Mouse (Mus musculus): ENCODE results near the gene Calr4.

Calr4 gene

GRCm38 (mm10) chr4:109273586-109274240, 39.4 kb downstream of the Calr4 start:
- Histone ChIP-seq H3K4me3 (replicated peaks; ENCODE audit: low read length) (no peak overlapping the region), H3K4me1 (replicated peaks; ENCODE audit: low read depth, low read length) (no peaks in the 10 kb centered on the region), H3K36me3 (ENCODE audit: insufficient read depth, low read length) (no peaks in the 10 kb centered on the region), H3K9me3 (ENCODE audit: low read length) (peaks cover 17% of the 10 kb centered on the region), H3K27me3 (ENCODE audit: insufficient read depth, low read length) (no peaks in the 10 kb centered on the region)
- no peak for TF ChIP-seq CTCF (conservative IDR thresholded peaks at IDR 0.05; ENCODE audit: low read length)
- no peak for TF ChIP-seq POU5F1 (IDR thresholded peaks at IDR 0.05; ENCODE audit: borderline replicate concordance, low read length)
- no peak for TF ChIP-seq NANOG (IDR thresholded peaks at IDR 0.05; ENCODE audit: borderline replicate concordance, low read length)

GRCm38 (mm10) chr4:109279689-109280458, 45.6 kb downstream of the Calr4 start, which contains the start of gene Eps15:
Gene Eps15, plus strand, starts transcription at chr4:109280268.
- Histone ChIP-seq H3K36me3 (ENCODE audit: insufficient read depth, low read length) (no peaks in the 10 kb centered on the region), H3K9me3 (ENCODE audit: low read length) (peaks cover 29% of the 10 kb centered on the region), H3K27me3 (ENCODE audit: insufficient read depth, low read length) (peaks cover 19% of the 10 kb centered on the region)

GRCm38 (mm10) chr4:109280459-109281160, 46.3 kb downstream of the Calr4 start:
- no peaks in the 10 kb centered on the region for H3K36me3 ChIP-seq (ENCODE audit: insufficient read depth, low read length)
- peaks cover 9% of the 10 kb centered on the region for H3K4me1 ChIP-seq (replicated peaks; ENCODE audit: low read depth, low read length)
- H3K27me3 ChIP-seq (ENCODE audit: insufficient read depth, low read length): peaks cover 19% of the 10 kb centered on the region
- peaks cover 29% of the 10 kb centered on the region for H3K9me3 ChIP-seq (ENCODE audit: low read length)
- peak overlapping the region; percentile 85 for H3K4me3 ChIP-seq (replicated peaks; ENCODE audit: low read length)
- no peak for TF ChIP-seq NANOG (IDR thresholded peaks at IDR 0.05; ENCODE audit: borderline replicate concordance, low read length)
- TF ChIP-seq CTCF (conservative IDR thresholded peaks at IDR 0.05; ENCODE audit: low read length): no peak
- TF ChIP-seq POU5F1 (IDR thresholded peaks at IDR 0.05; ENCODE audit: borderline replicate concordance, low read length): no peak

More at GRCm38 (mm10) chr4:109279689-109280458, 45.6 kb downstream of the Calr4 start, which contains the start of gene Eps15:
- TF ChIP-seq CTCF (conservative IDR thresholded peaks at IDR 0.05; ENCODE audit: low read length) (no peak), NANOG (IDR thresholded peaks at IDR 0.05; ENCODE audit: borderline replicate concordance, low read length) (no peak)
- Histone ChIP-seq H3K4me1 (replicated peaks; ENCODE audit: low read depth, low read length) (peaks cover 6% of the 10 kb centered on the region), H3K4me3 (replicated peaks; ENCODE audit: low read length) (peak within 1 kb of the TSS; percentile 85)

- Histone ChIP-seq H3K27me3 (ENCODE audit: insufficient read depth, low read length) (peaks cover 19% of the 10 kb centered on the region), H3K36me3 (ENCODE audit: insufficient read depth, low read length) (no peaks in the 10 kb centered on the region), H3K4me3 (replicated peaks; ENCODE audit: low read length) (peak overlapping the region; percentile 85), H3K9me3 (ENCODE audit: low read length) (peaks cover 29% of the 10 kb centered on the region), H3K4me1 (replicated peaks; ENCODE audit: low read depth, low read length) (peaks cover 9% of the 10 kb centered on the region)
- TF ChIP-seq CTCF (conservative IDR thresholded peaks at IDR 0.05; ENCODE audit: low read length) (no peak), POU5F1 (IDR thresholded peaks at IDR 0.05; ENCODE audit: borderline replicate concordance, low read length) (no peak), NANOG (IDR thresholded peaks at IDR 0.05; ENCODE audit: borderline replicate concordance, low read length) (no peak)
Observed at GRCm38 (mm10) chr4:109281161-109281560, 46.9 kb downstream of the Calr4 start.

GRCm38 (mm10) chr4:109281946-109282345, 47.7 kb downstream of the Calr4 start:
- peaks cover 19% of the 10 kb centered on the region for H3K27me3 ChIP-seq (ENCODE audit: insufficient read depth, low read length)
- H3K9me3 ChIP-seq (ENCODE audit: low read length): peaks cover 29% of the 10 kb centered on the region
- H3K36me3 ChIP-seq (ENCODE audit: insufficient read depth, low read length): no peaks in the 10 kb centered on the region
- TF ChIP-seq POU5F1 (IDR thresholded peaks at IDR 0.05; ENCODE audit: borderline replicate concordance, low read length) (no peak), NANOG (IDR thresholded peaks at IDR 0.05; ENCODE audit: borderline replicate concordance, low read length) (no peak), CTCF (conservative IDR thresholded peaks at IDR 0.05; ENCODE audit: low read length) (no peak)
- H3K4me1 ChIP-seq (replicated peaks; ENCODE audit: low read depth, low read length): peaks cover 9% of the 10 kb centered on the region
- H3K4me3 ChIP-seq (replicated peaks; ENCODE audit: low read length): no peak overlapping the region

GRCm38 (mm10) chr4:109294629-109295028, 60.3 kb downstream of the Calr4 start:
- H3K9me3 ChIP-seq (ENCODE audit: low read length): no peaks in the 10 kb centered on the region
- no peaks in the 10 kb centered on the region for H3K36me3 ChIP-seq (ENCODE audit: insufficient read depth, low read length)
- TF ChIP-seq NANOG (IDR thresholded peaks at IDR 0.05; ENCODE audit: borderline replicate concordance, low read length) (no peak), POU5F1 (IDR thresholded peaks at IDR 0.05; ENCODE audit: borderline replicate concordance, low read length) (no peak), CTCF (conservative IDR thresholded peaks at IDR 0.05; ENCODE audit: low read length) (no peak)
- no peaks in the 10 kb centered on the region for H3K27me3 ChIP-seq (ENCODE audit: insufficient read depth, low read length)
- no peaks in the 10 kb centered on the region for H3K4me1 ChIP-seq (replicated peaks; ENCODE audit: low read depth, low read length)
- no peak overlapping the region for H3K4me3 ChIP-seq (replicated peaks; ENCODE audit: low read length)

GRCm38 (mm10) chr4:109296510-109296909, 62.2 kb downstream of the Calr4 start:
- TF ChIP-seq NANOG (IDR thresholded peaks at IDR 0.05; ENCODE audit: borderline replicate concordance, low read length): no peak
- no peak for TF ChIP-seq CTCF (conservative IDR thresholded peaks at IDR 0.05; ENCODE audit: low read length)
- TF ChIP-seq POU5F1 (IDR thresholded peaks at IDR 0.05; ENCODE audit: borderline replicate concordance, low read length): no peak
- no peaks in the 10 kb centered on the region for H3K27me3 ChIP-seq (ENCODE audit: insufficient read depth, low read length)

GRCm38 (mm10) chr4:109299136-109299535, 64.9 kb downstream of the Calr4 start:
- Histone ChIP-seq H3K4me1 (replicated peaks; ENCODE audit: low read depth, low read length) (peaks cover 3% of the 10 kb centered on the region; the same call in 1 of the 2 replicates), H3K9me3 (ENCODE audit: low read length) (no peaks in the 10 kb centered on the region), H3K4me3 (replicated peaks; ENCODE audit: low read length) (no peak overlapping the region), H3K27me3 (ENCODE audit: insufficient read depth, low read length) (no peaks in the 10 kb centered on the region), H3K36me3 (ENCODE audit: insufficient read depth, low read length) (no peaks in the 10 kb centered on the region)
- TF ChIP-seq NANOG (IDR thresholded peaks at IDR 0.05; ENCODE audit: borderline replicate concordance, low read length) (no peak), CTCF (conservative IDR thresholded peaks at IDR 0.05; ENCODE audit: low read length) (no peak), POU5F1 (IDR thresholded peaks at IDR 0.05; ENCODE audit: borderline replicate concordance, low read length) (no peak)

More at GRCm38 (mm10) chr4:109296510-109296909, 62.2 kb downstream of the Calr4 start:
- Histone ChIP-seq H3K36me3 (ENCODE audit: insufficient read depth, low read length) (no peaks in the 10 kb centered on the region), H3K9me3 (ENCODE audit: low read length) (no peaks in the 10 kb centered on the region), H3K4me1 (replicated peaks; ENCODE audit: low read depth, low read length) (no peaks in the 10 kb centered on the region), H3K4me3 (replicated peaks; ENCODE audit: low read length) (no peak overlapping the region)
